Mouse (Mus musculus) leukemia stem cell, adult 10-12 weeks (primary cell): ENCODE results near the gene Traf2. TPM values are rescaled to one million over a fixed set of nuclear protein-coding genes. Genes with fewer than 3 reads are reported as not detected.

Experiments
- polyA plus RNA-seq: library from polyadenylated mRNA; stranded (reverse); fragments of >175 nt; gene quantifications from 2 replicates; pipeline ENCODE4 v1.2.3, GENCODE M21; 2012; ENCODE audit warnings: low replicate concordance

Traf2 gene
- polyA plus RNA-seq = 3.7 and 9.7 TPM in 2 replicates

GRCm38 (mm10) chr2:25546811-25547491 is at the start of gene Traf2:
Gene Traf2, minus strand, starts transcription at chr2:25546940.

GRCm38 (mm10) chr2:25581294-25581864 is 34.6 kb upstream of the Traf2 start, which contains the start of gene Ajm1:
Gene Ajm1, minus strand, starts transcription at chr2:25581757.

GRCm38 (mm10) chr2:25574579-25575431 is 28.1 kb upstream of the Traf2 start, which contains the start of the genes Mamdc4 and Phpt1:
Gene Mamdc4, minus strand, starts transcription at chr2:25574845.
Gene Phpt1, minus strand, starts transcription at chr2:25575224.

DNA sequence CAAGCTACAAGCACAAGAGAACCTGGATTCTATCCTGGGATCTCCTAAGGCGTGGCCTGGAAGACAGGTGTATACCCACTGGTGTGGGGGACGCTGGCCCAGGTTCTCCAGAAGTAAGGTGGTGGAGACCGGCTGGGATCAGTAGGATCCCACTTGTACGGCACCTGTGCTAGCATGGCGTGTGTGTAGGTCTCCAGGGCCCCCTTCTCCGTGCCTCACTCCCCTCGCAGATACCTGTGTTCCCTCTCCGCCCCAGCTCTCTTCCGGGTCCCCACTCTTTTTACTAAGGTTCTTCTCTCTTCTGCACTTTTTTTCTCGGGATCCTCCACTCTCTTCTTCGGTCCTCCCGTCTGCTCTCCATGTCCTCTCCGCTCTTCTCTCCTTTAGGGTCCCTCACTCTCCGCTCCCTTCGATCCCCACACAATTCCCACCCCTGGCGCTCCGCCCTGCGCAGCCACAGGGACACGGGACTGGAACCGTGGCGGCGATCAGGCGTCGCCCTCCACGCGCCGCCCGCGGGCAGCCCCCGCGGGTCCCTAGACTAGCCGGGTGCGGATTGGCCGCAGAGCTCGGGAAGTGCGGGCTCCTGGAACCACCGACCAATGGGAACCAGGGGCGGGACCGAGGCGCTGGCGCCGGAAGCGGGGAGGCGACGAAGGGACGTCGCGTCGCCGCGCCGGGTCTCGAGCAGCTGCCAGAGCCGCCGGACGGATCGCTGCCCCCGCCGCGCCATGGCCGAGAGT is 10.7 kb upstream of the Traf2 start, which contains the start of gene Edf1:
Edf1 (plus strand) TSS at position 627 of the 743 bp plus-strand sequence.

GRCm38 (mm10) chr2:25501593-25502486 is 44.9 kb downstream of the Traf2 start, which contains the start of gene C8g:
Gene C8g, minus strand, starts transcription at chr2:25501719.

GRCm38 (mm10) chr2:25500576-25501405 is 45.9 kb downstream of the Traf2 start, which contains the start of gene Fbxw5:
Gene Fbxw5, plus strand, starts transcription at chr2:25500750.

GRCm38 (mm10) chr2:25493476-25493961 is 53.2 kb downstream of the Traf2 start, which contains the start of gene Lcn12:
Gene Lcn12, minus strand, starts transcription at chr2:25493911.

GRCm38 (mm10) chr2:25469969-25470368 is 76.8 kb downstream of the Traf2 start, which contains the start of gene Ptgds:
Gene Ptgds, minus strand, starts transcription at chr2:25470046.

Other genes with a start within 250 kb of the Traf2 start
- gene Grin1, start 227.8 kb downstream of the Traf2 start, polyA plus RNA-seq = 0.09 and 0.26 TPM in 2 replicates
- gene Man1b1, start 214.6 kb downstream of the Traf2 start, polyA plus RNA-seq = 27.7 and 53.0 TPM in 2 replicates
- gene Dpp7, start 190.6 kb downstream of the Traf2 start, polyA plus RNA-seq = 4.2 and 10.5 TPM in 2 replicates
- 5.6 and 9.7 TPM in 2 replicates for gene Uap1l1, start 181.3 kb downstream of the Traf2 start, polyA plus RNA-seq
- 82.8 and 125 TPM in 2 replicates for gene Sapcd2, start 174.6 kb downstream of the Traf2 start, polyA plus RNA-seq
- 0.67 TPM in 1 of 2 replicates, not detected in the other for gene Entpd2, start 151.1 kb downstream of the Traf2 start, polyA plus RNA-seq
- 8.1 and 13.5 TPM in 2 replicates for gene Npdc1, start 147.6 kb downstream of the Traf2 start, polyA plus RNA-seq
- gene Fut7, start 123.7 kb downstream of the Traf2 start, polyA plus RNA-seq = 2.3 TPM in 1 of 2 replicates, not detected in the other
- gene Abca2, start 118.2 kb downstream of the Traf2 start, polyA plus RNA-seq = 8.3 and 12.8 TPM in 2 replicates
- not detected in 2 replicates for gene Clic3, start 90.1 kb downstream of the Traf2 start, polyA plus RNA-seq
- 30.3 and 31.6 TPM in 2 replicates for gene Paxx, start 85.8 kb downstream of the Traf2 start, polyA plus RNA-seq
- gene Ptgds, start 76.9 kb downstream of the Traf2 start, polyA plus RNA-seq = not detected in 2 replicates
- gene Lcn12, start 53.0 kb downstream of the Traf2 start, polyA plus RNA-seq = not detected in 2 replicates
- gene Fbxw5, start 46.2 kb downstream of the Traf2 start, polyA plus RNA-seq = 15.5 and 54.4 TPM in 2 replicates
- not detected in 2 replicates for gene C8g, start 45.2 kb downstream of the Traf2 start, polyA plus RNA-seq
- gene Edf1, start 10.9 kb upstream of the Traf2 start, polyA plus RNA-seq = 336 and 839 TPM in 2 replicates
- 0.48 and 1.4 TPM in 2 replicates for gene Mamdc4, start 27.9 kb upstream of the Traf2 start, polyA plus RNA-seq
- 1.0 and 2.6 TPM in 2 replicates for gene Phpt1, start 28.3 kb upstream of the Traf2 start, polyA plus RNA-seq
- 3.0 and 3.9 TPM in 2 replicates for gene Ajm1, start 34.8 kb upstream of the Traf2 start, polyA plus RNA-seq
- 67.9 and 125 TPM in 2 replicates for gene Rabl6, start 61.6 kb upstream of the Traf2 start, polyA plus RNA-seq
- not detected in 2 replicates for gene Ccdc183, start 70.7 kb upstream of the Traf2 start, polyA plus RNA-seq
- gene Tmem141, start 75.1 kb upstream of the Traf2 start, polyA plus RNA-seq = 1.6 and 4.4 TPM in 2 replicates
- gene Fcna, start 81.1 kb upstream of the Traf2 start, polyA plus RNA-seq = 41.7 and 86.1 TPM in 2 replicates
- gene Lcn8, start 106.2 kb upstream of the Traf2 start, polyA plus RNA-seq = not detected in 2 replicates
- gene Lcn5, start 111.0 kb upstream of the Traf2 start, polyA plus RNA-seq = not detected in 2 replicates
- gene Lcn6, start 129.8 kb upstream of the Traf2 start, polyA plus RNA-seq = not detected in 2 replicates
- gene Lcn10, start 135.8 kb upstream of the Traf2 start, polyA plus RNA-seq = not detected in 2 replicates
- gene Obp2a, start 153.1 kb upstream of the Traf2 start, polyA plus RNA-seq = not detected in 2 replicates
- gene Bmyc, start 159.8 kb upstream of the Traf2 start, polyA plus RNA-seq = 22.3 and 63.5 TPM in 2 replicates
- gene Obp2b, start 190.1 kb upstream of the Traf2 start, polyA plus RNA-seq = not detected in 2 replicates
- gene Lcn3, start 218.6 kb upstream of the Traf2 start, polyA plus RNA-seq = not detected in 2 replicates
- gene Lcn11, start 230.1 kb upstream of the Traf2 start, polyA plus RNA-seq = not detected in 2 replicates
- not detected in 2 replicates for gene Gm13539, start 235.3 kb upstream of the Traf2 start, polyA plus RNA-seq